Mouse (Mus musculus) cerebellum, adult 18-20 months (tissue): ENCODE results near the gene Krt25.

Experiments used
- DNase-seq, 2 experiments: peaks; one replicate each; pipeline ENCODE4 v3.0.0; 2021

Krt25 gene

GRCm38 (mm10) chr11:99275624-99276023 is 47.1 kb downstream of the Krt25 start:
- no peak for DNase-seq

GRCm38 (mm10) chr11:99272721-99273120 is 50.0 kb downstream of the Krt25 start:
- DNase-seq: no peak

GRCm38 (mm10) chr11:99269192-99269591 is 53.6 kb downstream of the Krt25 start:
- DNase-seq: no peak

GRCm38 (mm10) chr11:99265796-99266195 is 57.0 kb downstream of the Krt25 start:
- no peak for DNase-seq
